8 mouse cellular contexts compared by ENCODE assay signal in the genomic region with DNA sequence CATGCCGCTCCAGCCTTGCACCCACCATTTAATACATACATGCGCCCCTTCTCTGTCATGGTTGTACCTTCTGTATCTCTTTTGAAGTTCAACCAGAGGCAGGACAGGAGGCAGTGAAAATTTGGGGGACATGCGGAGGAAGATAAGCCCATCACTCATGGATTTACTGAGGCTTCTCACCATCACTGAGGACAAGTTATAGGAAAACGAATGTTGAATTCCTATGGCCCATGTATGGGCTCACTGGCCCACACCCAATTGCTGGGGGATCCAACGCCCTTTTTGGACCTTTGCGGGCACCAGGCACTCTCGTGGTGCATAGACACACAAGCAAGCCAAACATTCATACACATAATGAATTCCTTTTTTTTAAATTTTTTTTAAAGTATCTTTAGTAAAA. TPM values are rescaled to one million over a fixed set of nuclear protein-coding genes. Genes with fewer than 3 reads are reported as not detected.
A peak's percentile ranks its signal among the peaks of the same experiment; 100 is the strongest.
DNase-seq lines count a peak whose midpoint lies in the region; ATAC-seq and TF ChIP-seq lines count a peak whose summit lies in the region.

A gene (plus strand): TSS at position 301 of the 400 bp plus-strand sequence.

- H3K4me3 ChIP-seq in G1E (ENCODE audit: low read depth, low read length) = peak within 1 kb of the TSS; percentile 90
- peak within 1 kb of the TSS; percentile 85 for H3K4me3 ChIP-seq in forebrain, embryonic 14.5 days (ENCODE audit: low read depth, low read length)
- peak within 1 kb of the TSS; percentile 92 for H3K4me3 ChIP-seq in hindbrain, embryonic 10.5 days
- H3K4me3 ChIP-seq in liver, embryonic 12.5 days = peak within 1 kb of the TSS; percentile 82
- peak within 1 kb of the TSS; percentile 83 for H3K4me3 ChIP-seq in stomach, embryonic 16.5 days (replicated peaks; ENCODE audit: low read length)

- peaks cover 5% of the 10 kb centered on the region for H3K36me3 ChIP-seq in G1E (replicated peaks)
- H3K36me3 ChIP-seq in forebrain, embryonic 14.5 days (ENCODE audit: control insufficient read depth, insufficient read depth, low read length) = no peaks in the 10 kb centered on the region
- peaks cover 12% of the 10 kb centered on the region; the same call in 1 of the 2 replicates for H3K36me3 ChIP-seq in hindbrain, embryonic 10.5 days
- no peaks in the 10 kb centered on the region for H3K36me3 ChIP-seq in liver, embryonic 12.5 days
- H3K36me3 ChIP-seq in stomach, embryonic 16.5 days (ENCODE audit: control insufficient read depth, insufficient read depth, low read length) = no peaks in the 10 kb centered on the region

- WGBS in forebrain, embryonic 14.5 days = 48% methylated on average over 7 of the region's 7 CpGs
- 56% methylated on average over 7 of the region's 7 CpGs for WGBS in hindbrain, embryonic 10.5 days
- WGBS in liver, embryonic 12.5 days (ENCODE audit: insufficient replicate concordance) = 53% methylated on average over 7 of the region's 7 CpGs
- WGBS in stomach, embryonic 16.5 days = 52% methylated on average over 7 of the region's 7 CpGs

- no peaks in the 10 kb centered on the region for H3K27me3 ChIP-seq in G1E (ENCODE audit: insufficient read depth, low read length)
- H3K27me3 ChIP-seq in forebrain, embryonic 14.5 days (replicated peaks; ENCODE audit: control insufficient read depth, insufficient read depth, low read length) = no peaks in the 10 kb centered on the region
- no peaks in the 10 kb centered on the region for H3K27me3 ChIP-seq in hindbrain, embryonic 10.5 days (ENCODE audit: insufficient read depth, poor library complexity, severe bottlenecking)
- H3K27me3 ChIP-seq in liver, embryonic 12.5 days (replicated peaks) = no peaks in the 10 kb centered on the region
- no peaks in the 10 kb centered on the region for H3K27me3 ChIP-seq in stomach, embryonic 16.5 days (ENCODE audit: control insufficient read depth, insufficient read depth, low read length)

- H3K9ac ChIP-seq in forebrain, embryonic 14.5 days (ENCODE audit: low read length) = peak within 1 kb of the TSS; percentile 95
- peak within 1 kb of the TSS; percentile 85 for H3K9ac ChIP-seq in liver, embryonic 12.5 days
- H3K9ac ChIP-seq in stomach, embryonic 16.5 days (ENCODE audit: low read length) = peak within 1 kb of the TSS; percentile 95

- TF ChIP-seq CTCF in G1E (IDR thresholded peaks at IDR 0.05; ENCODE audit: low read depth, low read length) = no peak

- no peak for ATAC-seq in G1E (ENCODE audit: extremely low read depth, insufficient number of reproducible peaks, low FRiP score, poor library complexity, severe bottlenecking)
- ATAC-seq in forebrain, embryonic 14.5 days = peak; percentile 11
- no peak for ATAC-seq in liver, embryonic 12.5 days
- 0 out of 2 replicates have a peak, but pooled peaks have one; percentile 3 for ATAC-seq in stomach, embryonic 16.5 days (ENCODE audit: insufficient read depth, low FRiP score)

- H3K4me2 ChIP-seq in forebrain, embryonic 14.5 days (ENCODE audit: low read length) = peak within 1 kb of the TSS; percentile 66
- peak within 1 kb of the TSS; percentile 94 for H3K4me2 ChIP-seq in liver, embryonic 12.5 days
- H3K4me2 ChIP-seq in stomach, embryonic 16.5 days (ENCODE audit: low read depth, low read length) = peak within 1 kb of the TSS; percentile 96

- peak within 1 kb of the TSS; percentile 94 for H3K27ac ChIP-seq in forebrain, embryonic 14.5 days (ENCODE audit: low read depth, low read length)
- H3K27ac ChIP-seq in hindbrain, embryonic 10.5 days = peak within 1 kb of the TSS; percentile 98
- H3K27ac ChIP-seq in liver, embryonic 12.5 days = peak within 1 kb of the TSS; percentile 77
- H3K27ac ChIP-seq in stomach, embryonic 16.5 days (ENCODE audit: low read length) = peak within 1 kb of the TSS; percentile 97

- H3K9me3 ChIP-seq in G1E (replicated peaks) = no peaks in the 10 kb centered on the region
- no peaks in the 10 kb centered on the region for H3K9me3 ChIP-seq in forebrain, embryonic 14.5 days (replicated peaks; ENCODE audit: control insufficient read depth, low read length)
- no peaks in the 10 kb centered on the region for H3K9me3 ChIP-seq in hindbrain, embryonic 10.5 days
- H3K9me3 ChIP-seq in liver, embryonic 12.5 days (replicated peaks) = no peaks in the 10 kb centered on the region
- no peaks in the 10 kb centered on the region for H3K9me3 ChIP-seq in stomach, embryonic 16.5 days (replicated peaks; ENCODE audit: control insufficient read depth, low read length)

- H3K4me1 ChIP-seq in G1E (ENCODE audit: insufficient read depth, low read depth, low read length) = peaks cover 12% of the 10 kb centered on the region
- H3K4me1 ChIP-seq in forebrain, embryonic 14.5 days (ENCODE audit: control insufficient read depth, insufficient read depth, low read length) = peaks cover 8% of the 10 kb centered on the region
- H3K4me1 ChIP-seq in hindbrain, embryonic 10.5 days (replicated peaks) = peaks cover 17% of the 10 kb centered on the region
- peaks cover 23% of the 10 kb centered on the region for H3K4me1 ChIP-seq in liver, embryonic 12.5 days
- H3K4me1 ChIP-seq in stomach, embryonic 16.5 days (ENCODE audit: control insufficient read depth, insufficient read depth, low read length) = peaks cover 5% of the 10 kb centered on the region; the same call in 1 of the 2 replicates

- peak; percentile 72 for DNase-seq in heart, adult 11 months
- no peak for DNase-seq in heart, adult 9 months (ENCODE audit: low spot score in 2 of 2)
- DNase-seq in G1E (ENCODE audit: low spot score) = no peak
- DNase-seq in forebrain, embryonic 14.5 days (ENCODE audit: low spot score) = no peak
- DNase-seq in hindbrain, embryonic 10.5 days (ENCODE audit: low spot score) = no peak
- DNase-seq in spleen, postnatal 4 days (ENCODE audit: low spot score in 2 of 2) = no peak

RNA-seq across cellular contexts. Expression of the gene that starts here (rescaled TPM):
- total RNA-seq in G1E (2014; fragmentation: Nextera tagmentation) (45.4 and 70.8 TPM in 2 replicates), G1E (2017) (53.8 and 60.7 TPM in 2 replicates)
- 27.2 and 39.0 TPM in 2 replicates for polyA plus RNA-seq in G1E (2012)
- 54.5 and 69.5 TPM in 2 replicates for polyA plus RNA-seq in forebrain, embryonic 14.5 days (2014; fragmentation: Nextera tagmentation; extraction: Ambion mirVana)
- 75.2 and 88.2 TPM in 2 replicates for polyA plus RNA-seq in hindbrain, embryonic 10.5 days (2016; fragmentation: Nextera tagmentation; extraction: Ambion mirVana)
- polyA plus RNA-seq in liver, embryonic 12.5 days (2016; fragmentation: Nextera tagmentation; extraction: Ambion mirVana) = 29.6 and 30.1 TPM in 2 replicates
- polyA plus RNA-seq in stomach, embryonic 16.5 days (2015; fragmentation: Nextera tagmentation; extraction: Ambion mirVana) = 105 and 116 TPM in 2 replicates

Comparison
In these comparisons a context has a peak if more than half of its experiments do, and no peak if none do; other contexts are left out.
1. ATAC-seq: peak in forebrain, embryonic 14.5 days (single experiment) and stomach, embryonic 16.5 days (single experiment); none in G1E (single experiment) and liver, embryonic 12.5 days (single experiment).
2. Peak in every context shown above with its lines, with median percentiles within 50 percentile points of each other: H3K4me3 ChIP-seq, H3K27ac ChIP-seq, H3K4me2 ChIP-seq and H3K9ac ChIP-seq.